Mouse (Mus musculus) lung, embryonic 16.5 days (tissue): ENCODE data around the gene Ccdc181. TPM values are rescaled to one million over a fixed set of nuclear protein-coding genes. Genes with fewer than 3 reads are reported as not detected.

Source experiments
- ATAC-seq: fragments of 200-750 bp; cut with Nextera tagmentation; 2 replicates; pipeline ENCODE4 v1.8.0; 2017; ENCODE audit warnings: low read depth, mild to moderate bottlenecking, moderate library complexity
- H3K27ac ChIP-seq: fragments of 300-500 bp; sonication (generic); 2 replicates; pipeline ENCODE4 v1.5.1; 2014; ENCODE audit warnings: mild to moderate bottlenecking, control low read depth, low read length
- H3K27me3 ChIP-seq: fragments of 300-500 bp; sonication (generic); 2 replicates; pipeline ENCODE4 v1.6.1; 2014; ENCODE audit warnings: low read depth, low read length, mixed read lengths; ENCODE audit not compliant: control insufficient read depth, insufficient read depth
- H3K36me3 ChIP-seq: fragments of 300-500 bp; sonication (generic); 2 replicates; pipeline ENCODE4 v1.6.1; 2014; ENCODE audit warnings: low read length; ENCODE audit not compliant: control insufficient read depth, insufficient read depth
- H3K4me1 ChIP-seq: fragments of 300-500 bp; sonication (generic); replicated peaks from 2 replicates; pipeline ENCODE4 v1.6.1; 2014; ENCODE audit warnings: low read length, mixed read lengths; ENCODE audit not compliant: control insufficient read depth, insufficient read depth
- H3K4me2 ChIP-seq: fragments of 300-500 bp; sonication (generic); 2 replicates; pipeline ENCODE4 v1.6.1; 2014; ENCODE audit warnings: low read depth, low read length, control low read depth
- H3K4me3 ChIP-seq: fragments of 300-500 bp; sonication (generic); 2 replicates; pipeline ENCODE4 v1.5.1; 2014; ENCODE audit warnings: mild to moderate bottlenecking, low read length, control low read depth
- H3K9ac ChIP-seq: fragments of 300-500 bp; sonication (generic); 2 replicates; pipeline ENCODE4 v1.6.1; 2014; ENCODE audit warnings: low read length, control low read depth
- H3K9me3 ChIP-seq: fragments of 300-500 bp; sonication (generic); 2 replicates; pipeline ENCODE4 v1.6.1; 2016; ENCODE audit warnings: low read length; ENCODE audit not compliant: control insufficient read depth
- WGBS: fragments of 180-500 bp; shearing (Covaris S2); extraction: QIAGEN DNeasy Blood & Tissue Kit; methylation state at CpG from one replicate; pipeline ENCODE4 v1.1.7; 2014; 5-methylcytosine and 5-hydroxymethylcytosine counted together
- polyA plus RNA-seq: library from polyadenylated mRNA; unstranded; fragments of >200 nt; fragmentation: Nextera tagmentation; extraction: Ambion mirVana; gene quantifications from 2 replicates; pipeline ENCODE4 v1.2.1, GENCODE M21; 2015

Gene Ccdc181
- polyA plus RNA-seq, 1 experiment from 2014 or later: 11.7 TPM

DNA sequence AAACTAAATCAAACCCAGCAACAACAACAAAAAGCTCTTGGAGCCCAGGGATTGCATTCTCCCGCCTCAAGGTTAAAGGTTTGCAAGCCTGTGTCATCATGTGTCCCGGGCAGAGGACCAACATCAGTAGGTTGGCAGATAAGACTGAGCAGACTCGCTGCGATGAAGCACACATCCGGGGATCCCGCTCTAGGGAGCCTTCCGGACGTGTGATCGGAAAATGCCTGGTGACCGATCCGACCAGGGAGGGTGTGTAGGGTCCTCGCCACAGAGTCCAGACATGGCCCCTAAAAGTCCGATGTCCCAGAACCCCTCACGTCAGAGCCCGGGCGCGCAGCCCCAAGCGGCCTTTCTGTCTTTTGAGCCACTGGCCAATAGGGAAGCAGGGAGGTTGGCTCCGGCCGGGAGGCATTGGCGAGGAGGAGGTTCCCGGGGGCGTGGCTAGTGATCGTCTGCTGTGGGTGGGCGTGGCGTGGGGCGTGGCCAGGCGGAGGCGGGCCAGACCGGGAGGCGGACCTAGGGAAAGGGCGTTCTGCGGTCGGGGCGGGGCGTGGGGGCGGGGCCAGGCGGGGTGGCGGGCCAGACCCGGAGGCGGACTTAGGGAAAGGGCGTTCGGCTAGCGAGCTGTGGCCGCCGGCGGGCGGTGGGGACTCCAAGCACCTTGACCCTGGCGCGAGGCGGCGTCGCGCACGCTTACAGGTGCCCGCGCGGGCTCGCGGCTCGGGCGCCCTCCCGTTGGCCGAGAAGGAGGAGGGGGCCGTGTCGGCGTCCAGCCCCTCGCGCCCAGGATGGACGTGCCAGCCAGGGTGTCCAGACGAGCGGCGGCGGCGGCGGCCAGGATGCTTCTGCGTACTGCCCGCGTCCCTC, 26.7 kb upstream of the Ccdc181 start, which contains the start of gene Slc19a2:
Gene Slc19a2, plus strand, starts transcription at position 582 of the 867 bp plus-strand sequence.
- no peaks in the 10 kb centered on the region for H3K9me3 ChIP-seq
- H3K36me3 ChIP-seq: no peaks in the 10 kb centered on the region
- H3K4me1 ChIP-seq: peaks cover 19% of the 10 kb centered on the region
- ATAC-seq: peak; percentile 96
- peak within 1 kb of the TSS; percentile 94 for H3K4me2 ChIP-seq
- peak within 1 kb of the TSS; percentile 83 for H3K4me3 ChIP-seq
- H3K27me3 ChIP-seq: no peaks in the 10 kb centered on the region
- peak within 1 kb of the TSS; percentile 93 for H3K27ac ChIP-seq
- WGBS: 0% methylated on average over 37 of the region's 79 CpGs
- peak within 1 kb of the TSS; percentile 86 for H3K9ac ChIP-seq

DNA sequence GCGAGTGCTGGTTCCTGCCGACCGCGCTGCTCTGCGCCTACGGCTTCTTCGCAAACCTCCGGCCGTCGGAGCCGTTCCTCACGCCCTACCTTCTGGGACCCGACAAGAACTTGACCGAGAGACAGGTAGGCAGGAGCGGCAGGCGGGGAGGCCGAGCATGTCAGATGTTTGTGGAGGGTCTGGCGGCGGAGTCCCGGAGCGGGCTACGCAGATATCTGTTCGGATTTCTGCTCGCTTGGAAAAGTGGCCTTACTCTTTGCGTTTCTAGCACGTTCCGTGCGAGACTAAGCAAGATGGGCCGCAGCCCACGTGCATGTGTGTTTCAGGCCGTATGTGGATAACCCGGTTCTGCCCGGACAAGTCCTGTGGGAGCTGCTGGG, 26.1 kb upstream of the Ccdc181 start:
- Histone ChIP-seq H3K27ac (peak overlapping the region; percentile 66), H3K9me3 (no peaks in the 10 kb centered on the region), H3K9ac (peak overlapping the region; percentile 79), H3K4me2 (peak overlapping the region; percentile 94), H3K27me3 (no peaks in the 10 kb centered on the region), H3K36me3 (no peaks in the 10 kb centered on the region), H3K4me1 (peaks cover 19% of the 10 kb centered on the region), H3K4me3 (peak overlapping the region; percentile 83)
- under 1% methylated on average over 31 of the region's 33 CpGs for WGBS
- peak; percentile 8 for ATAC-seq

DNA sequence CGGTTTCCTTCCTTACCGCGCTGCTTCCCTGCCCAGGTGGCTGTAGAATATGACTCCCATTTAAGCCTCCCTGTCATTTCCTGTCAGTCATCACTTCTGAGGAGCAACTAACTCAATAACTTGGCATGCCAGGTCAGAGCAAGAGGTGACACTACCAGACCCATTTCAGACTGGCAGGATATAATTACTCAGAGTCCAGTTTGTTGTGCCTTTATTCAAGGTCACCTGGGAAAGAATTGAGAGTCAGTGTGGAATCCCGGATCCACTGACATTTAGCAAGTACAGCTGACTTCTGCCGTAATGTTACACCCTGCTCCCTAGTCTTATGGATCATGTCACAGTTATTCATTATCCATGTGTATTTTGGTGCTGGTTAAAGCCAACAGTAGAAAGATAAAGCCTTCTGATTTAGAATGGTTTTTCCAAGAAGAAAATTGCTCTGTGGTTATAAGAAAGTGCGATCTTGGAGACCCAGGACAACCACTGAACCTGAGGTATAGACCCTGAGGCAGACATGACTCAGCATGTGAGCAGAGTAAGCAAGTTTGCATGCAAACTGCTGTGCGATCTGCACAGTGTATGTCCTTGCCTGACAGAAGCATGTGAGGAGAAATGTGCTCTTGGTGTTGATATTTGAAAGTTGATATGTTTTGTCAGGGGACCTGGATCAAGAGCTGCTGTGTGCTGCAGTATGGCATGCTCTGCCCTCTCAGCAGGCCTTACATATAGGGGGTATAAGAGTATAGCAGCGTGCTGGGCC, 24.8 kb upstream of the Ccdc181 start:
- no peak for ATAC-seq
- Histone ChIP-seq H3K4me1 (peaks cover 19% of the 10 kb centered on the region), H3K4me3 (no peak overlapping the region; the same call in 1 of the 2 replicates), H3K27me3 (no peaks in the 10 kb centered on the region), H3K27ac (no peak overlapping the region), H3K9me3 (no peaks in the 10 kb centered on the region), H3K9ac (0 out of 2 replicates have a peak overlapping the region, but pooled peaks have one; percentile 79), H3K36me3 (no peaks in the 10 kb centered on the region), H3K4me2 (peak overlapping the region; percentile 94)
- 42% methylated on average over 8 of the region's 8 CpGs for WGBS

DNA sequence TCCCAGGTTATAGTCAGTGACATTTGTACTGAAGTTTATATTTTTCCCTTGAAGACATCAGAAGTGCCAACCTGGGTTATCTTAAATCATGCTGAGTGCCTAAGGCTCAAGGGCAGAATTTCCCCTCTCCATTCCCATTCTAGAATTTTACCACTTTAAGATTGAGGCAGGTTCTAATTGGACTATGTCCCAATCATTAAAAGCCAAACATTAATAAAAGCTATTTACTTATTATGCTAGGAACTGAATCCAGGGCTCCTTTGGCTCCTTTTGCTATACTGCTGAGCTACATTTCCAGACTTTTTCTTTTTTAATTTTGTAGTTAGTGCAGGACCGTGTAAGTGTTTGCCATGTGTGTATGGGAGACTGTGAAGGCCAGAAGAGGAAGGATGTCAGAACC, 23.9 kb upstream of the Ccdc181 start:
- Histone ChIP-seq H3K4me2 (no peak overlapping the region), H3K9ac (no peak overlapping the region), H3K4me3 (no peak overlapping the region), H3K4me1 (peaks cover 19% of the 10 kb centered on the region), H3K36me3 (no peaks in the 10 kb centered on the region), H3K27me3 (no peaks in the 10 kb centered on the region), H3K9me3 (no peaks in the 10 kb centered on the region), H3K27ac (no peak overlapping the region)
- WGBS: 86% methylated on average over 1 of the region's 1 CpGs
- ATAC-seq: no peak

DNA sequence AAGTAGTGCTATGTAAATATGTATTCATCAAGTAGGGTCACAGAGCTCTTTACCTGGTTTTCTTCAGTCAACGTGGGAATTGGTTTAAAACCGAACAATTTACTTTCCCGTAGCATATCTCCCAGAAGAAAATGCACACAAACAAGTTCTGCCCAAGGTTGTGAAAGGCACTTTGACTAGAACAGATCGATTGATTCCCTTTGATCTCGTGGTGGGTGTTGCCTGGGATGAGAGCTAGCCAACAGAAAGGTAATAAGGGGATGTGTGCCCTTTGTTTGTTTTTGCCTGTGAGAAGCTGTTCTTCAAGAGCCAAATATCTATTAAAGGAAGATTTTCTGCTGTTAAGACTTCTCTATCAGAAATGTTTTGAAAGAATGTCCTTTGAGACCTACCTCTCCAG, 22.8 kb upstream of the Ccdc181 start:
- Histone ChIP-seq H3K9me3 (no peaks in the 10 kb centered on the region), H3K4me1 (peaks cover 19% of the 10 kb centered on the region), H3K36me3 (peaks cover 7% of the 10 kb centered on the region), H3K27me3 (no peaks in the 10 kb centered on the region), H3K27ac (no peak overlapping the region), H3K9ac (no peak overlapping the region), H3K4me2 (no peak overlapping the region), H3K4me3 (no peak overlapping the region)
- ATAC-seq: no peak
- 54% methylated on average over 5 of the region's 5 CpGs for WGBS

DNA sequence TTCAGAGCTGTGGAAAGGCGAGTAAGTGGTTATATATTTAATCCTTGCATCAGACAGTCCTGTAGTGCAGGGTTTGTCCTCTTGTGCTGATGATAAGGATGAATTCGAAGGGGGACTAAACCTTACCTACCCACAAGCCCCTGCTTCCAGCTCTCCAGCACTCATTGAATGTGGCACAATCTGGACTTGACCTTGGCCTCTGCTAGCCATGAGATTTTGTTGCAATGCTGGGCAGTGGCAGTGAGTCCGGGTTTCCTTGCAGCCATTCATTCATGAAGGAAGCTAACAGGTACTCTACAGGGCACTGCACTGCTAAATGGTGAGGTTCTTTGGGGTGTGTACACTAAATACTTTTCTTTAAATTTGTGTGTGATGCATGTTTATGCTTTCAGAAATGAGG, 20.5 kb upstream of the Ccdc181 start:
- no peak overlapping the region for H3K9ac ChIP-seq
- H3K9me3 ChIP-seq: no peaks in the 10 kb centered on the region
- no peak overlapping the region for H3K4me2 ChIP-seq
- no peak overlapping the region for H3K27ac ChIP-seq
- H3K4me1 ChIP-seq: peaks cover 9% of the 10 kb centered on the region
- 65% methylated on average over 3 of the region's 3 CpGs for WGBS
- H3K4me3 ChIP-seq: no peak overlapping the region
- ATAC-seq: no peak
- peaks cover 7% of the 10 kb centered on the region for H3K36me3 ChIP-seq
- no peaks in the 10 kb centered on the region for H3K27me3 ChIP-seq

DNA sequence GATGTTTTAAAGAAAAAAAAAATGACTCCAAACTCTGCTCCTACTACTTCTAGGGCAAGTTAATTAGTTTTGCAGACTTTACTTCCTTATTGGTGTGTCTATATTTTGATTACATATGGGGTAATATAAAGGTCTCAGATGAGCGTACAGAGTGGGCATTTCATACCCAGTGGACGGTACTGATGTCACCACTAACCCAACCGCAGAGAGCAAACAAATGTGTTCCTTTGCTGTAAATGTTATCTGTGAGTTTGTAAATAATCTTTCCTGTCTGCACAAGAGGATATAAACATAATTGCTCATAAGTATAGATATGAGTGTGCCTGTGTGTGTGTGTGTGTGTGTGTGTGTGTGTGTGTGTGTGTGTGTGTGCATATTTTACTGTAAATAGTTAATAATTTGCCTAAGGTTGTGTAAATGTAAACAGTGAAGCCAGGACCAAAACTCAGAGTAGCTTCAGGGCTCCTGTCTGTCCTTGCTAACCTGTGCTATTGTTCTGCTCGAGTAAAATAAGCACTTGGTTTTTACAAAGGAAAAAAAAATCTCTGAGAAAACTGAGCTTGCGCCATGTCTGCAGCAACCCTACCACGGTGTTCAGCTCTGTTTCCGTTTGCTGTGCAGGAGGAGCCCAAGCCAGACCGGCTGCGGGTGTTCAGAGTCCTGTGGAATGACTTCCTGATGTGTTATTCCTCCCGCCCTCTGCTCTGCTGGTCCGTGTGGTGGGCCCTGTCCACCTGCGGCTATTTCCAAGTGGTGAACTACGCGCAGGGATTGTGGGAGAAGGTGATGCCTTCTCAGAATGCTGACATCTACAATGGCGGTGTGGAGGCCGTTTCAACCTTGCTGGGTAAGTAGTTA, 15.0 kb upstream of the Ccdc181 start:
- 73% methylated on average over 16 of the region's 16 CpGs for WGBS
- H3K4me2 ChIP-seq: no peak overlapping the region
- H3K27me3 ChIP-seq: no peaks in the 10 kb centered on the region
- no peak overlapping the region for H3K9ac ChIP-seq
- H3K36me3 ChIP-seq: peaks cover 19% of the 10 kb centered on the region
- ATAC-seq: no peak
- no peaks in the 10 kb centered on the region for H3K9me3 ChIP-seq
- no peak overlapping the region for H3K4me3 ChIP-seq
- H3K27ac ChIP-seq: no peak overlapping the region
- H3K4me1 ChIP-seq: no peaks in the 10 kb centered on the region

DNA sequence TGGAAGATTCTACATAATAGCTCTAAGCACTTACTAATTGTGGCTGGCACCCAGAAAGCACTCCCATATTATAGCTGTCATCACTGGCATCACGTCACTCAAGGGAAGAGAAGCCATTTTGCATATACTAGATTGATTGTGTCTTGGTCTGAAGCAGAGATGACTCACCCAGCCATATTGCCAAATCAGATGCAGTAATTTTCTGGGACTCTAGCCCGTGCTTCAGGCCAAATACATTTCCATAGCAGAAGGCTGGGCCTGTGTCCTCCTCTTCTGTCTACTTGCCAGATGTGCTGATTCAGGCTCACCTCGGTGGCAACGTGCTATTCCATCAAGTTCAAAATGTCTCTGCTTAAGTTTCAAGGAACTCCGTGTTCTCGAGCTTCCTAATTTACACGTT, 13.8 kb upstream of the Ccdc181 start:
- Histone ChIP-seq H3K4me2 (no peak overlapping the region), H3K27ac (no peak overlapping the region), H3K4me3 (no peak overlapping the region), H3K36me3 (peaks cover 19% of the 10 kb centered on the region), H3K4me1 (no peaks in the 10 kb centered on the region), H3K9me3 (no peaks in the 10 kb centered on the region), H3K27me3 (no peaks in the 10 kb centered on the region), H3K9ac (no peak overlapping the region)
- 74% methylated on average over 7 of the region's 7 CpGs for WGBS
- ATAC-seq: peak; percentile 67; the same call in 1 of the 2 replicates
